Mouse (Mus musculus) spleen, postnatal 0 days (tissue): ENCODE data around the gene Wdr89. TPM values are rescaled to one million over a fixed set of nuclear protein-coding genes. Genes with fewer than 3 reads are reported as not detected.

Experiments used
- polyA plus RNA-seq: library from polyadenylated mRNA; unstranded; fragments of >200 nt; fragmentation: Nextera tagmentation; extraction: Ambion mirVana; gene quantifications from 2 replicates; pipeline ENCODE4 v1.2.1, GENCODE M21; 2015

Wdr89 gene
- polyA plus RNA-seq, result 8.4 and 8.8 TPM in 2 replicates

DNA sequence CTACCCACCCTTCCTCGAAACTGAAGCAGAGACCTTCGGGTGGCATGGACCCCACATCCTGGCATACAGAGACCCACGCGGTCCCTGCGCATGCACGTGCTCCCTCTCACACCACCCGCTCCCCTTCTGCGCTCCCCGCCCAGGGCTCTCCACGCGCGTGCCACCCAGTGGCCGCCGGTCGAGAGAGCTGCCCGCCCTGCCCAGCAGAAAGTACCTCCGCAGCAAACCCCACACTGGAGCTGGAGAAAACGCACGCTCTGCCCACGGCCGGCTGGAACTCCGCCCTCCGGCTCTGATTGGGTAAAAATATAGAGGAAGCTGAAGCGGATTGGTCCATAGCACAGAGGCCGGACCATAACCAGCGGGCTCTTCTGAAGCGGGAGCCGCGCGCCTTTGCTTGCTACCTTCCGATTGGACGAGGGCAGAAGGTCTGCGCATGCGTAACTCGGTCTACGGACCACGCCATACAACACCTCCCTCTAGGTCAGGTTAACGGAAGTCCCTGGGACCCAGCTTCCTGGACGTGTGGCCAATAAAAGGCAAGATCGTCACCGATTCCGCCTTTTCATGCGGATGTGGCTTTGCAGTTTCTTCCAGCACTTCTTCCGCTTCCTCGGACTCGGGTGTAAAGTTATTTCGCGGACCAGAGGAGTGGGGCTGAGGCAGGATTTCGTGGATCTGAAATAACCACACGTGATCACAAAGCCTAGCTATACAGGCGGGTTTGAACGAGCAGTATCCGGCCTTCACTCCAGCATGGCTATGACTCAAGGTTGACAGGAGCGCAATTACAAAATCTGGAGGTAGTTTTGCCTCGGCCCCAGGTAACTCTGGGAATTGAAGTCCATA lies at the start of gene Wdr89:
Gene Wdr89 (minus strand): TSS at position 280 of the 849 bp plus-strand sequence.

DNA sequence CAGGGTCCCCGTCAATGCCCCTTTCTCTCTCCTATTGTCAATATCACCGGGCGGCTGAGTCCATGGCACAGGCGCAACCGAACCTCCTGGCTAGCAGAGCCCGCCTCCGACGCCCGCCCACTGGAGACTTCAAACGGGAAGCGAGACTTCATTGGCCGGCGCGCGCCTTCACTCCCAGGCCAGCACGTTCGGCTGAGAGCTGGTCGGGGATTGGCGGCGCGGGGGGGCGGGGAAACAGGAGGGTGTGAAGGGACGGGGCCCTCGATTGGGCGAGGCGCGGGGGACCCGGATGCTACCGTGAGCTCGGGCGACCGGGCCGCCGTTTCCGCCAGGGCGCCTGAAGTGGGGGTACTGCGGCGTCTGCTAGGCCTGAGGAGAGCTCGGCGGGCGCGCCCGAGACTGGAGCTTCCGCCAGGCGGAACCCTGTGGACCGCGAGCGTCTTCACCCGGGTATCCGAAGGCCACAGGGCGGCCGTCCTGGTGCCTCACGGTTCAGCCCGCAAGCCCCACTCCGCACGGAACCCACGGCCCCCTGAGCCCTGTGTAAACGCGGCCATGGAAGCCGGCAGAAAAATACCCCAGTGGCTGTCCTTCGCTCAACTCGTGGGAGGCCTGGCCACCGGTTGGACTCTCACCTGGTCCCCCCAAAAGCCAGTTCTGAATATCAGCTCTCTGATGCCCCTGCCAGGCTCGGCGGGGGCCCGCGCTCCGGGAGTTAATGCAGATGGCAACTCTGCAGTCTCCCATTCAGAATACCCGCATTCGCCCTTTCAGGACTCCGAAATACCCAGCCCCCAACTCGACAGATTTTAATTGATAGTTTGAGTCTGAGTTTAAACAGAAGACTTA lies 73.0 kb downstream of the Wdr89 start, which contains the start of gene Ppp2r5e:
Gene Ppp2r5e (minus strand): TSS at position 92 of the 849 bp plus-strand sequence.

Other genes with a start within 250 kb of the Wdr89 start
- 8.3 and 8.8 TPM in 2 replicates for gene Ppp2r5e, start 73.3 kb downstream of the Wdr89 start, polyA plus RNA-seq
- 19.1 and 19.9 TPM in 2 replicates for gene Sgpp1, start 66.2 kb upstream of the Wdr89 start, polyA plus RNA-seq
- gene Syne2, start 148.6 kb upstream of the Wdr89 start, polyA plus RNA-seq, result 11.3 and 17.2 TPM in 2 replicates